Mouse (Mus musculus): ENCODE results near the gene Alox12b.

GRCm38 (mm10) chr11:69133566-69133922 lies 23.2 kb upstream of the Alox12b start:
- TF ChIP-seq EP300 (IDR thresholded peaks at IDR 0.05; ENCODE audit: low read depth) (no peak), CTCF (IDR thresholded peaks at IDR 0.05; ENCODE audit: low read depth) (no peak)

Measured in liver, postnatal 0 days (tissue).